Mouse (Mus musculus): Measurements from ENCODE around the gene Gm9732.
"Not testable (repeated sequence)": the region's sequence is repeated elsewhere in the genome, so short reads cannot be mapped to it uniquely, and the experiment has no call there.

- not testable (repeated sequence) for TF ChIP-seq CTCF (IDR thresholded peaks at IDR 0.05; ENCODE audit: borderline replicate concordance, insufficient read depth, low read length); POLR2A (IDR thresholded peaks at IDR 0.05; ENCODE audit: low read depth, low read length)
Measured at GRCm38 (mm10) chr14:43274986-43275511, at the start of gene Gm9732.
